Mouse (Mus musculus): Measurements from ENCODE around the gene Macrod1.

DNA sequence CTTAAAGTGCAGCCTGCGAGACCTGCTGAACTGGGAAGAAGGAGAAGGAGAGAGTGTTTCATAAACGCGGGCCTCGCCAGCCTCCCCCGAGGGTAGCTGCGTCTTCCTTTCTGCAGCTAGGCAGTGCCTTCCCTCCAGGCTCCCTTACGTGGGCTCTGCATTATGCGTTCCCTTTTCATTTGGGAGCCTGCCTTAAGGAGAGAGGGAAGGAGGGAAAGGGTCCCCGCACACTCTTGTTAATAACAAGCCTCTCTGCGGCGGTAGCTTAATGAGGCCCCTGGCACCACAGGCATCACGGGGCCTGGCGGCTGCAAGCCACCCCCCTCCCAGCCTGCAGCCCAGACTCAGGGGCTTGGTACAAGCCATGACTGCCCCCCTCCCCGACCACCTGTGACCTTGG lies 57.0 kb downstream of the Macrod1 start:
- TF ChIP-seq CTCF (IDR thresholded peaks at IDR 0.05; ENCODE audit: extremely low read depth, insufficient read depth, low read length): no peak
- TF ChIP-seq POLR2A (IDR thresholded peaks at IDR 0.05; ENCODE audit: extremely low read depth, insufficient read depth, low read length): no peak
